Mouse (Mus musculus) heart, postnatal 36 days (tissue): ENCODE data around the gene Pde6g. TPM values are rescaled to one million over a fixed set of nuclear protein-coding genes. Genes with fewer than 3 reads are reported as not detected.

Source experiments
- DNase-seq, 2 experiments: peaks; one replicate each; pipeline ENCODE4 v3.0.0; 2021 to 2022
- intact Hi-C: fragments of 180-260 bp; cut with DNase I; formaldehyde crosslinking; loops from one replicate; pipeline ENCODE4 v1.15.1; 2025
- total RNA-seq, 2 experiments: library from RNA; stranded (reverse); gene quantifications; 2 replicates each; pipeline ENCODE4 v1.2.3; 2021

Pde6g gene
- total RNA-seq, 2 experiments from 2014 or later = 0.75 TPM; not detected in 1

DNA sequence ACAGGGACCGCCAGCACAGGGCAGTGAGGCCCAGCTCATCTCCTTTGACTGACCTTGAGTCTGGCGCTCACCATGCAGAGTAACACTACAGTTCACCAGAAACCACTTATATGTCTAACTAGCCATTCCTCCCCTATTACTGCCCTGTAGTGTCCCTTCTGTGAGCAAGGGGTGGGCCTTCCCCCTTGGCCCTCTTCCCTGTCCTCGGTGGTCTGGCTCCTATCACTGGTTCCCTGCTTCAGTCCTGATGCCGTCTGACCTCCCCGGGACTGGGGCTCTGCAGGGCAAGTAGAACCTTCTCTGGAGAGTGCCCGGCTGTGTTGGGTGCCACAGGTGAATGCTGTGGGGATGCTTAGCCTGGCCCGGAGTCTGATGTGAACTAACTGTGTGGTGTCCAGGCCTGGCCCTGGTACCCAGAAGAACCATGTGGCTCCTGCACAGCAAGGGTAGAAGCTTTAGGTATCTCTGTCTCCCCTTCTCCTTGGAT, 30.2 kb upstream of the Pde6g start:
- intact Hi-C loops = no loop called here
- no peak for DNase-seq

DNA sequence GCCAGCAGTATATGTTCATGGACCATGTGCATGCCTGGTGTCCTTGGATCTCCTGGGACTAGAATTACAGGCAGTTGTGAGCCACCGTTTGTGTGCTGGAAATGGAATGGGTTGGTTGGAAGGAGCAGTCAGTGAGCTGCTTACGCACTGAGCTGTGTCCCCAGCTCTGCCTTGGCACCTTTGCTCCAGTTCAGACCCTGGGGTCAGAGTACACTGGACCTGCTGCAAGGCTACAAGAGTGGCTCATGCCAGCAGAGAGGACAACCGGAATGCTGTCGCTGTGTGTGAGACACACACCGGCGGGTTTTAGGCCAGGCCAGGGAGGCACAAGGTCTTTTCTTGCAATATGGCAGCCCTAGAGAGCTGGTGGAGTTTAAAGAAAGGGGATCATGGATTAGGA, 18.8 kb upstream of the Pde6g start:
- intact Hi-C loops = no loop called here
- no peak for DNase-seq

DNA sequence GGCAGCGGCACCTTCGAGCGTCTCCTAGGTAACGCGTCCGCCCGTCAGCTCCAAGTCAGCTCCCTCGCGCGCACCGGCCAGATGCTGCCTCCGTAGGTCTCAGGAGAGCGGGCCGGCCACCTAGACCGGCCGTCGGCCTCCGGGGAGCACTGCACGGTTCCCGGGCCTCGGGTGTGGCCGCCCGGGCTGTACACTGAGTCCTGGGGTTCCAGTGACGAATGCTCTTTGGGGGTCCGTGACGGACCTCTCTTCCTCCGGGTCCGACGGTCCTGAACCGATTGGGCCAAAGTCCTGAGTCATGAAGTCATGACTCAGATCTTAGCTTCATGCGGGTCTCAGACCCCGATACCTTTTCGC, 14.4 kb upstream of the Pde6g start:
- intact Hi-C loops = no loop called here
- no peak for DNase-seq

DNA sequence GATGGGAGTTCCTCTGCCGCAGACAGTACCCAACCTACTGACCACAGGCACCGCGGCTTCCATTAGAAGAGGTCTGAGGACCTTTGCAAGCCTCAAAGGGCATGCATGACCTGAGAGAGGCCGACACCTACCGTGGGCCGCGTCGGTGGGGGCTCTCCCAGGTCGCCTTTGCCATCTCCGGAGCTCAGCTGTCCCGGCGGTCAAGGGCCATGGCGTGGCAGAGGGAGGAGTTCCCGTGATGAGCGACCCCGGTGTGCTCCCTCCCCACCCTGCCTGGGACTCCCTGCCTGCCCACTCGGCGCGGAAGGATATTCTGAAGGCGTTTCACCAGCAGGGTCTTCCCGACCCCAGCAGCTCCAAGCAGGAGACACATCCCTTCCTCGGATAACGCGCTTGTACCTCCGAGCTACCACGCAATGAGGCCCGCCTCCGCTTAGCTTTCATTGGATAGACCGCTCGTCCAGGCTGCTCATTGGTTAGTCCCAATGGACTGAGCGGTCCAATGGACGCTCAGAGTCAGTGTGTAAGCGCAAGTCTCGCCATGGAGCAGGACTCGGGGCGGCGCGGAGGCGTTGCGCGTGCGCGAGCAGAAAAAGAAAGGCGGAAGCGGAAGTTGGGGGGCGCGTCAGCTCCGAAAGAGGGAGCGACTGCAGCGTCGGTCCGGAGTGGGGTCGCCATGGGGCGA, 13.9 kb upstream of the Pde6g start, which contains the start of gene Arl16:
Gene Arl16, minus strand, starts transcription at position 557 of the 685 bp plus-strand sequence.
- peak; percentile 91 to 92 for DNase-seq
- intact Hi-C loops = no loop called here

DNA sequence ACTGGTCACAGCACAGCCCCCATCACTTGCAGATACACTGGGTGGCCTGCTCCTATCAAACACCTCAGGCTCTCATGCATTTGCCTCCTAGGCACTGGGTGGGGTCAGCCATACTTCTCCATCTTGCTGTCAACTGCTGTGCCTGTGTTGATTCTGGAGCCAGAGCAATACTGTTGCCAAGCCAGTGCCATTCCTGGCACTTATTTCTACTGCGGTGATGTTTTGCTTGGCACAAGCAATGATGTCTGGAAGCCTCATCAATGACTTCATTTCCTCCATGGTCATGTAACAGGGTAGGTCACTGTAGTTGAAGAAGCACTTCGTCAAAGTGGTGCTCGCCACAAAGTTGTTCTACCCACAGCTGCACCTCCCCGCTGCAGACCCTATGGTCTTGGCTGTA, 12.2 kb upstream of the Pde6g start:
- intact Hi-C loops = no loop called here
- DNase-seq = no peak

DNA sequence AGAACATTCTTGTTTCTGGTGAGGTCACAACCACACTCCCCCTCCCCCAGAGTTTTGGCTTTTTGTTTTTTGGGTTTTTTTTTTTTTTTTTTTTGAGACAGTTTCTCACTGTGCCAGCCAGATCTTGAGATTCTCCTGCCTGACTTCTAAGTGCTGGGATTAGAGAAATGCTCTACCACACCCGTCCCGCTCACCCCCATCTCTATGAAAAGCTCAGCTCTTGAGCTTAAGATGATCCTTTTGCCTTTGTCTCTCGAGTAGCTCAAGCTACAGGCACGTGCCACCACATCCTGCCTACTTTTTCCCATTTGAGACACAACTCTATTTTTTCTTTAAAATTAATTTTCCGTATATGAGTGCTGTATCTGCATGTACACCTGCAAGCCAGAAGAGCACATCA, 11.1 kb upstream of the Pde6g start:
- intact Hi-C loops = no loop called here

DNA sequence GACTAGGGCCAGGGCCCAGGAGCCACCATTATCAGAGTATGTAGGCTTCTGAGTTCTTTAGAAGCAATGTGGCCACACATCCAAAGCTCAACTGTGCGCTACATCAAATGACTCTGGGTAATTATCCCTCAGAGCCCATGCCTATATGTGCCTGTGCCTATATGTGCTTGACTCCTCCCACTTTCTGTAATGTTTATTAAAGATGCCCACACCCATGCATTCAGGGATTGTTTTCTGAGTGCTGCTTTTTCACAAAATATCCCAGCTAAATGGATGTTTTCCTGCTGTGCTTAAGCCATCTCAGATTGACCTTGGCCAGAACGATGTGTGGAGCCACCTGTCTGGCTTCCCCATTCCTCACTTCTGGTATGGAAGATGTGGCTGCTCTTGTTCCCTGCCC, 10.2 kb upstream of the Pde6g start:
- no peak for DNase-seq
- intact Hi-C loops = no loop called here

More for the DNA sequence above, 11.1 kb upstream of the Pde6g start:
- no peak for DNase-seq

DNA sequence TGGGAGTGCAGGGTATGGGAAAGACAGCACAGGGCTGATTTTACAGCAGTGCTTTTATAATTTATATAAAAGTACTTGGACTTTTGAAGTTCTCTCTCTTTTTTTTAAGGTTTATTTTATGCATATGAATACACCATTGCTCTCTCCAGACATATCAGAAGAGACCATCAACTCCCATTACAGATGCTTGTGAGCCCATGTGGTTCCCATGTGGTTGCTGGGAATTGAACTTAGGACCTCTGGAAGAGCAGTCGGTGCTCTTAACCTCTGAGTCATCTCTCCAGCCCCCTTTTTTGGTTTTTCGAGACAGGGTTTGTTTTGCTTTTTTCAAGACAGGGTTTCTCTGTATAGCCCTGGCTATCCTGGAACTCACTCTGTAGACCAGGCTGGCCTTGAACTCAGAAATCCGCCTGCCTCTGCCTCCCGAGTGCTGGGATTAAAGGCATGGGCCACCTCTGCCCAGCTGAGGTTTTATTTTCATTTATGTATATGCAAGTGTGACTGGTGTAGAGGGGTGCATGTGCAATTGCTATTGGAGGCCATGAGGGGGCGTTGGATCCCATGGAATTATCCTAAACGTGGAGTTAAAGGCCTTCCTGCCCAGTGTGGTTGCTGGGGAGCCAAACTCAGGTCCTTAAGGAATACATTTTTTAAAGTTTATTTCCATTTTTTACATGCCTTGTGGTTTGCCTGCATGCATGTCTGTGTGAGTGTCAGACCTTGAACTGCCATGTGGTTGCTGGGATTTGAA, 5.7 kb upstream of the Pde6g start:
- intact Hi-C loops = loop anchor here (2.0 kb wide), 1 partner anchor 22 kb away; the partner anchor contains the start of gene Nploc4

DNA sequence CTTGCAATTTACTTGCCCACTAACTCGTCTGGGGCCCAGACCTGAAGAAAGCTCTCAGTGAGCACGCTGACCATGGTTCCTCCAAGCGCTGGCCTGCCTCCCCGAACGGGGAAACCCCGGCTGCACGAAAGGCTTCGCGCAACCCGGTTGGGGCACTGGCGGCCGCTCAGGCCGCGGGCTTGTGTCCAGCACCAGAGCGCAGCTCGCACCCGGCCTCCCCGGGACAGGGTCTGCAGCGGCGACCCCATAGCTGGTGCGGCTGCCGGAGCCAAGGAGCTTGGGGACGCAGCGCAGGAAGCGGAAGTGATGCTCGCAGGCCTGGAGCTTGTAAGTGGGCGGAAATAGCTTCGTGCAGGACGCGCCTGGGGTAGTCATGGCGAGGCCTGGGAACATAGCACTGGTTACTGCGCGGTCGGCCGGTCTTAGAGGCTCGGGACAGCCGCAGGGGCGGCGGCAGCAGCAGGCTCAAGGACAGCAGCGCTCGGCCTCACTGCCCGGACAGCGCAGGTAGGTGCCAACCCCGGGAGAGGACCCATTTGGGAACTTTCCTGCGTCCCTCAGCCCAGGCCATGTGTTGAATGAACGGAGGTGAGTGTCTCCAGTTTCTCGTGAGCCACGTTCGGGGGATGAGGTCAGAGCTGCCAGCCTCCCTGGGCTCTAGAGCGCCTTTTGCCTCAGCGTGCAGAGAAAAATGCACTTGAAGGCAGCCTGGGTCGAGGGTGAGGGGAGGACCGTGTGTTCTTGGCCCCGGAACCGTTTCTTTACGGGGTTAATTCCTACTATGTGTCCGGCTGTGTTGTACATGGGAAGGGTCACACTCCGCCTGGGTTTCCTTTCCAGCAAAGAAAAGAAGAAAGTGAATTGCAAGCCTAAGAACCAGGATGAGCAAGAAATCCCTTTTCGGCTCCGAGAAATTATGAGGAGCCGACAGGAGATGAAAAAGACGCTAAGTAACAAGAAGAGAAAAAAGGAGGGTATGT, 4.8 kb upstream of the Pde6g start, which contains the start of the genes Oxld1 and Ccdc137:
Gene Oxld1, minus strand, starts transcription at position 297 of the 980 bp plus-strand sequence.
Gene Ccdc137, plus strand, starts transcription at position 344 of the 980 bp plus-strand sequence.
- DNase-seq = peak; percentile 77 to 85
- intact Hi-C loops = loop anchor here (2.0 kb wide), 1 partner anchor 21 kb away; the partner anchor contains the start of gene Nploc4

More for the DNA sequence above, 5.7 kb upstream of the Pde6g start:
- DNase-seq = no peak

DNA sequence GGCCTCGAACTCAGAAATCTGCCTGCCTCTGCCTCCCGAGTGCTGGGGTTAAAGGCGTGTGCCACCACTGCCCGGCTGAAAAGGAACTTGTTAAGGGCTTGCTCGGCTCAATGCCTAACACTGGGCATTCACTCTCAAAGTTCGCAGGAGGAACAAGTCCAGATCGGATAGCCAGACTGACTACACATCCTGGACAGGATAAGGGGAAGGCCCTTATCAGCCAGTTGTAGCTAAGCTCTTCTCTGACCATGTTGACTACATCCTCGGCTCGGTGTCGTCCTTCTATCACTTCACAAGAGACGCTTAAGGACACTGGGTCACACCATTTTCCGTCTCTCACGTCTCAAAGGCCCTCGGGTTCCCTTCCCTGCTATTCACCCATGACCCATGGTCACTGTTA, 4.1 kb upstream of the Pde6g start:
- intact Hi-C loops = no loop called here
- no peak for DNase-seq

DNA sequence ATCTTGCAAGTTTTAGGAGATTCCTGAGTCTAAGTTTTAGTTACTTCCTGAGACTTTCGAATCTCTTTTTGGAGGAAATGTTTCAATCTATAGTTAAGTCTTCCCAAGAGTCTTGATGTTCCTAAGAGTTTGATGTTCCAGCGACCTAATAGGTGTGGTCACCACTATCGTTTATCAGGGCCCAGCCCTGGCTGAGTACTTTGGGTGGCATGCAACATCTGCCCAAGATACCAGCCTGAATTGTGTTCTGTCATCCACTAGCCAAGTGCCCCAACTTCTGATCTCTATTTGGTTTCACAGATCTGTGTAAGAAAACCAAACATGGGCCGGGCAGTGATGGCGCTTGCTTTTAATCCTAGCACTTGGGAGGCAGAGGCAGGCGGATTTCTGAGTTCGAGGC, 2.1 kb upstream of the Pde6g start:
- no peak for DNase-seq
- intact Hi-C loops = no loop called here

DNA sequence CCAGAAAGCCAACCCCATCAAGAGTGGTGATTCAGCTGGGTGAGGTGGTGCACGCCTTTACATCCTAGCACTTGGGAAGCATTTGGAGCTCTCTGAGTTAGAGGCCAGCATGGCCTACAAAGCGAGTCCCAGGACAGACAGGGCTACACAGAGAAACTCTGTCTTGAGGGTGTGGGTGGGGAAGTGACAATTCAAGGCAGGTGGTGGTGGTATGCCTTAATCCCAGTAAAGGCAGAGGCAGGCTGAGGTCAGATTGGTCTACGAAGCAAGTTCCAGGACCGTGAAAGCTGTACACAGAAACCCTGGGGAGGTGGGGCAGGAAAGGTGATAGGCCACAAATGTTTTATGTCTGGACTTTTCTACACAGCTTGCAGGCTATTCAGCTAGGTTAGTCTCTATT, 1.7 kb upstream of the Pde6g start:
- no peak for DNase-seq
- intact Hi-C loops = no loop called here

DNA sequence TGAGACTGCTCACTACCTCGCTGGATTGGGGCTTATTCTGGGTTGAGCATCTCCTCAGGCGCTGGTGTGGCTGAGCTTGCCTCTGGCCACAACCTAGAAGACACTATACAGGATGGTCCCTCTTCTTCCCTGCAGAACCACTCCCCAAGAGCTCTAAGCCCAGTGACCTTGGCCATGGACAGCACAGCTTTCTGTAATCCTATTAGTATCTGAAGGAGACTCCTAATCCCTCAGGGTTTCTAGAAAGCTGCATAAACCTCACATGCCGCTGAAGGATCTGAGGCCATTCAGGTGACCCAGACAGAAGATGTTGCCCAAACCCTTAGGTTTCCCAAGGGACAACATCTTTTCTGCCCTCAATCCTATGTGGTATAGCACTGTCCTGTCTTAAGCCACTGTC, 1.1 kb downstream of the Pde6g start:
- no peak for DNase-seq

DNA sequence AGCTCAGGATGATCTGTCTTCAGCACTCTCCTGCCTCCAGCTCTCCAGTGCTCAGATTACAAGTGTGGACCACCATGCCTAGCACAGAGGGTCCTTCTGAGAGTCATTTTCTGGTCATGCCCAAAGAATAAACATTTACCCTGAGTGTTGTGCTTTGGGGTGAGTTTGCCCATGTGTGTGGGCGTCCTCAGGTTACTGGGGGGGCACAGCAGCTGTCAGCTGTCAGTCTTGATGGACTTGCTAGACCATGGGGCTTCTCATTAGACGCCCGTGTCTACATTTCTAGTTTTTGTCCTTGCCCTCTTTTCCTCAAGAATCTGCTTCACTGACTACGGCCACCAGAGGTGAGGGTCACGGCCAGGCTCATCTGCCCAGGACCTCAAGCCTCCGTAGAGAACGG, 6.1 kb downstream of the Pde6g start:
- no peak for DNase-seq
- intact Hi-C loops = no loop called here

More for the DNA sequence above, 1.1 kb downstream of the Pde6g start:
- intact Hi-C loops = no loop called here

DNA sequence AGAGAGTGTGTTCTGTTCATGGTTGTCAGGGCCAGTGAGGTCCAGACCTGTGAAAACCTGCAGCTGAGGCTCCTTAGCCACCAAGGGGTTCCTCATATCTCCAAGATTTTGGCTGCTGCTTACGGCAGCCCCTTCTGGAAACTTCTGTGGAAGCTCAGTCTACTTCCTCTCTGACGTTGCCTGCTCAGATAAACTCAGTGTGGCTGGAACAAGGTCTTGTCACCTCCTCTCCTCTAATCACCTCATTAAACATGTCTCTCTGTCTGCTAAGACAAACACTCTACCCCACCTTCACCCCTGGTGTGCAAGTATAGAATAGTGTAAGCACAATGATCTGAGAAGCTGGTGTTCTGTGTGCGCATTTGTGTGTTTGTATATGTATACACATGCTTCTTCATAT, 7.8 kb downstream of the Pde6g start:
- intact Hi-C loops = no loop called here

DNA sequence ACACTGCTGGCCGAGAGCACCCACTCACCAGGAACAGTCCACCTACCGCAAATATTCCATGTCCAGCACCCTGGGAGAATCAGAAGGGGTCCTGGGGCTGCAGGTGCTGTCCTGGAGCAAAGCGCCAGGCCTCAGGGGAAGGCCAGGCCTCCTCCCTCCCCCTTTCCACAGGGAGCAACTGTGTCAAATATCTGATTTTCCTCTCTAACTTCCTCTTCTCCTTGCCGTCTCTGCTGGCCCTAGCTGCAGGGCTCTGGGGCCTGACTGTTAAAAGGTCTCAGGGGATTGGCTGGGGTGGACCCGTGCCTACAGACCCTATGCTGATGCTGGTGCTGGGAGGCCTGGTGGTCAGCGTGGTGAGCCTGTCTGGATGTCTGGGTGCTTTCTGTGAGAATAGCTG, 9.2 kb downstream of the Pde6g start:
- intact Hi-C loops = no loop called here
- DNase-seq = no peak

More for the DNA sequence above, 7.8 kb downstream of the Pde6g start:
- no peak for DNase-seq

DNA sequence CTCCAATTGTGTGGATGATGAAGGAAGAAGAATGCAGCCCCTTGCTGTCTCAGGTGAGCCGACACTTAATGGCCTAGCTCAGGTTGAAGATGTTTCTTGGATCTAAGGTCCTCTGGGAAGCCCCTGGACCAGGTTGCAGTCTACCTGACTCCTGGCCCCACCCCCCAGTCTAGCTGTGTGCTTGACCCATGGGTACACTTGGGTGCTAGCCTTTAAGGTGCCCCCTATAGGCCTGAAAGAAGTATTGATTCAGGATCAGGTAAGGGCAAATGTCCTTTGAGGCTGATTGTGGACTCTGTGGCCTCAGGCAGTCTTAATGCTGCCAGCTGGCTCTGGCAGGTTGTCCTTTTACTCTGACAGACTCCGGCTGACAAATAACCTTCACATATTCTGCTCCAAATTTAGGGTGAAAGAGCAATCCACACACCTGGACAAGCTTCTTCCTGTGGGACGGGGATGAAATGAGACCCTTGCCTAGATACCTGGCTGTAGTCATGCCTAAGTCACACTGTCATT, 10.5 kb downstream of the Pde6g start:
- intact Hi-C loops = no loop called here
- no peak for DNase-seq

DNA sequence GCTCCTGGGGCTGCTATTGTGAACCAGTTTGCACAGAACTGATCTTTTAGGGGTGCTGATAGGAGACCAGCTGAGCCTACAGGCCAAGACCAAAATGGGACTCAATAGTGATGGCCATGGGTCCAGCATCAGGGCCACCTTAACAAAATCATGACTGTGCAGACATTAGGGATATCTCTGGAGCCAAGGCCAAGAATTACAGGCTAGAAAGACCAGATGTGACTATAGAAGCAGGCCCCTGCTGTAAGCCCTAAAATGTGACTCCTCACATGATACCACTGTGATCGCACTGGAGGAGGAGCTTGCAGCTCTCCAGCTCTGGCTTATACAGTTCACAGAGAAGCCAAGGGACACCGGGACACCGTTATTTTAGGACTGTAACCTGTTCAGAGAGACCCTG, 11.0 kb downstream of the Pde6g start, which contains the start of gene Tspan10:
Gene Tspan10, plus strand, starts transcription at position 301 of the 400 bp plus-strand sequence.
- intact Hi-C loops = no loop called here
- DNase-seq = no peak

DNA sequence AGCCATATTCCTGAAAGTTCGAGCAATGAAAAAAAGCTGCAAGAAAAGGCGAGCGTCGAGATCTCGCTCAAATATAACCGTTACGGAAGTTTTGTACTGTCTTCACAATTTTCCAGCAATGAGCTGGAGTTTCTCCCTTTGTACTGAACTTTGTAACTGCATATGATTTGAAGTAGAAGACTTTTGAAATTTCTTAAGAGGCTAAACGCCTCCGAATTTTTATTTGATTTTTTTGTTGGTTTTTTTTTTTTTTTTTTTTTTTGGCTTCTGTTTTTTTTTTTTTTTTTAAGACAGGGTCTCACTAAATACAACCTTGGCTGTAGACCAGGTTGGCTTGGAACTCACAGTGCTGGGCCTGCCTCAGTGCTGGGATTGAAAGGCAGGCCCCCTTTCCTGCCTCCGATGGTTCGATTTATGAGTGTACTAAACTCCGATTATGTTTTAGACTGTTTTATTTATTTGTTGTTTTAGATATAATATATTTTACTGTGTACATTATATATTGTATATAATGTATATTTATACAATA, 15.4 kb downstream of the Pde6g start:
- intact Hi-C loops = loop anchor here (2.0 kb wide), 1 partner anchor 21 kb away; the partner anchor contains the start of genes Ccdc137 and Oxld1
- no peak for DNase-seq
